Mouse (Mus musculus) kidney, postnatal 0 days (tissue): ENCODE measurements around the gene Ednra. TPM values are rescaled to one million over a fixed set of nuclear protein-coding genes. Genes with fewer than 3 reads are reported as not detected.

ENCODE experiments used
- ATAC-seq: fragments of 200-750 bp; cut with Nextera tagmentation; replicated peaks from 2 replicates; pipeline ENCODE4 v1.8.0; 2017; ENCODE audit warnings: low read depth, moderate number of reproducible peaks, moderate TSS enrichment, moderate library complexity; ENCODE audit not compliant: low FRiP score
- DNase-seq: peaks from one replicate; pipeline ENCODE4 v3.0.0-alpha.2; 2016; ENCODE audit warnings: low spot score
- H3K27ac ChIP-seq: fragments of 300-500 bp; sonication (generic); 2 replicates; pipeline ENCODE4 v1.5.1; 2014; ENCODE audit warnings: mild to moderate bottlenecking
- H3K27me3 ChIP-seq: fragments of 300-500 bp; sonication (generic); 2 replicates; pipeline ENCODE4 v1.6.1; 2014; ENCODE audit warnings: low read length, mixed read lengths; ENCODE audit not compliant: insufficient read depth
- H3K36me3 ChIP-seq: fragments of 300-500 bp; sonication (generic); 2 replicates; pipeline ENCODE4 v1.6.1; 2014; ENCODE audit warnings: low read length, mixed read lengths; ENCODE audit not compliant: insufficient read depth
- H3K4me1 ChIP-seq: fragments of 300-500 bp; sonication (generic); replicated peaks from 2 replicates; pipeline ENCODE4 v1.6.1; 2014; ENCODE audit warnings: antibody characterized with exemption, low read length, mixed read lengths; ENCODE audit not compliant: insufficient read depth
- H3K4me2 ChIP-seq: fragments of 300-500 bp; sonication (generic); 2 replicates; pipeline ENCODE4 v1.6.1; 2014; ENCODE audit warnings: mild to moderate bottlenecking, low read length, moderate library complexity, mixed read lengths
- H3K4me3 ChIP-seq: fragments of 300-500 bp; sonication (generic); replicated peaks from 2 replicates; pipeline ENCODE4 v1.5.1; 2014; ENCODE audit warnings: low read depth, low read length
- H3K9ac ChIP-seq: fragments of 300-500 bp; sonication (generic); 2 replicates; pipeline ENCODE4 v1.6.1; 2014; ENCODE audit warnings: low read depth, low read length
- H3K9me3 ChIP-seq: fragments of 300-500 bp; sonication (generic); replicated peaks from 2 replicates; pipeline ENCODE4 v1.6.1; 2016; ENCODE audit warnings: low read length, inconsistent platforms, mixed read lengths
- CTCF ChIP-seq: IDR thresholded peaks from 2 replicates; pipeline ENCODE4 v1.5.1; 2016; ENCODE audit warnings: antibody characterized with exemption, low read depth, mild to moderate bottlenecking, moderate library complexity
- WGBS: fragments of 180-500 bp; shearing (Covaris S2); extraction: QIAGEN DNeasy Blood & Tissue Kit; methylation state at CpG from one replicate; pipeline ENCODE4 v1.1.7; 2014; 5-methylcytosine and 5-hydroxymethylcytosine counted together
- polyA plus RNA-seq: library from polyadenylated mRNA; unstranded; fragments of >200 nt; fragmentation: Nextera tagmentation; extraction: Ambion mirVana; gene quantifications from 2 replicates; pipeline ENCODE4 v1.2.1, GENCODE M21; 2015

Ednra gene
- 24.1 and 24.5 TPM in 2 replicates for polyA plus RNA-seq

DNA sequence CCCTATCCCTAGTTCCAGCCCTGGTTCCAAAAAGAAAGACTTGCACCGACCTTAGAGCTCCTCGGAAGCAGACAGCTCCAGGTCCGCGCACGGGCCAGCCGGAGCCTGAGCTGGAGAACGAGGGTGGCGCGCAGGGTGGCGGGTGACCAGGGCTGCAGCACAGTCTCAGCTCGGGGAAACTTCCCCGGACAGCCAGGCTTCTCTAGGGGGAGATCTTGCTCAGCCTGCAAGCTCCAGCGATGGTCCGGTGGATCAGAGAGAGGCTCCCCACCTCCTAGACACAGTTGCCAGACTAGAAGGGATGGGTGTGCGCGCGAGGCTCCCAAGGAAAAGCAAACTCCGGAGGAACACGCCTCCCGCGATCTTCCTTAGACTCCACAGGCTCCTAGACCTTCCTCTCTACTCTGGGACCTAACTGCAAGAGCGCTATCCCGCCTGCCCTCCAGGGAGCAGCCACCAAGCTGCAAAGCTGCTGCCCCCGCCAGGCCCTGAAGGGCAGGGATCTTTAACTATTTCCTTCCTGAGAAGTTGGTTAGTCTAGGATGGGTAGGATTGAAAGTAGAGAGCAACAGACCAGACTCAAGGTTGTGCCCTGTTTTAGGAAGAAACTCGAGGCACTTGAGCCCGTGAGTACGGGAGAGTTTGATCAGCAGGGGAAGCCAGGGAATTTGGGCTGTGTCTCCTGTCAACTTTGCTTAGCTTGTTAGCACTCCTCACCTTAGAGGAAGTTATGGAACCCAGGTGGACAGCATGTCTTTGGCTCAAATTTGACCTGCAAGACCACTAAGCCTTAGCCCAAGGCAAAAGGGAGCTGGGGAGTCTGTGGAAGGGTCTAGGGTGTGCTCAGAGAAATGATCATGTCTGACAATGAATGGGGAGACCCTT lies at the start of gene Ednra:
Ednra (minus strand) TSS at position 419 of the 885 bp plus-strand sequence.
- ATAC-seq (peak; percentile 86), DNase-seq (peak; percentile 92)
- H3K4me1 ChIP-seq: peaks cover 7% of the 10 kb centered on the region; the same call in 1 of the 2 replicates
- 1% methylated on average over 27 of the region's 27 CpGs for WGBS
- H3K9ac ChIP-seq: peak within 1 kb of the TSS; percentile 79
- peak within 1 kb of the TSS; percentile 96 for H3K27ac ChIP-seq
- TF ChIP-seq CTCF: peak; percentile 59
- H3K27me3 ChIP-seq: no peaks in the 10 kb centered on the region
- H3K36me3 ChIP-seq: no peaks in the 10 kb centered on the region
- peak within 1 kb of the TSS; percentile 63 for H3K4me3 ChIP-seq
- peak within 1 kb of the TSS; percentile 74 for H3K4me2 ChIP-seq
- H3K9me3 ChIP-seq: no peaks in the 10 kb centered on the region

DNA sequence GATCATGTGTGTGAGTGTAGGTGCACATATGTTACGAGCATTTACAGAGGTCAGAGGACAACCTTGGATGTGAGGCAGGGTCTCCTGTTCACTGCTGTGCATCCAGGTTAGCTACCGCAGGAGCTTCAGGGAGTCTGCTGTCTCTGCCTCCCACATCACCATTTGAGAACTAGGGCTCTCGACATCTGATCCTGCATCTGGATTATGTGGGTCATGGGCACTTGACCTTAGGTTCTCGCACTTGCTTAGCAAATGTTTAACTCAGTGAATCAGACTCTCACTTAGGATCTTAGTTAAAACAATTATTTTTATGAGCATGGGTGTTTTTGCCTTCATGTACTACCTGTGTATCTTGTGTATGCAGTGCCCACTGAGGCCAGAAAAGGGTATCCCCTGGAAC lies 49.6 kb upstream of the Ednra start:
- no peaks in the 10 kb centered on the region for H3K9me3 ChIP-seq
- TF ChIP-seq CTCF: no peak
- no peaks in the 10 kb centered on the region for H3K36me3 ChIP-seq
- DNase-seq (peak; percentile 36), ATAC-seq (no peak)
- no peak overlapping the region for H3K4me2 ChIP-seq
- no peaks in the 10 kb centered on the region for H3K27me3 ChIP-seq
- H3K4me3 ChIP-seq: no peak overlapping the region
- no peak overlapping the region for H3K9ac ChIP-seq
- 45% methylated on average over 4 of the region's 4 CpGs for WGBS
- H3K4me1 ChIP-seq: no peaks in the 10 kb centered on the region; the same call in 1 of the 2 replicates
- no peak overlapping the region for H3K27ac ChIP-seq

DNA sequence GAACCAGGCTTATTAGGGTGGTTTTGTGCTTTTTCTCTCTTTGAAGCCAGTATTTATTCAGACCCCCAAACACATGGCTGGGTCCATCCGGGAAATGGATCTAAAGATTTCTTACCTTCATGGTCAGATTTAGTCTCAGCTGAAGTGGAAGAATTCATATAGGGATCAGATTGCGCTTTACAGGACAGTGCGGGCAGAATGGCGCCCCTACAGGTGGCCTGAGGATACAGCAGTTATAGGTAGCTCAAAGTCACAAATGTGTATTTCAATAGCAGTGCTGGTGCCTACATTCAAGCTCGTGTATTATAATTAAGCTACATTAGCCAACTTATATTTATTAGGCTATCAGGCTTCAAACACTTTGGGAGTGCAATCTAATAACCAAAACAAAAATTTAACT lies 49.0 kb upstream of the Ednra start:
- TF ChIP-seq CTCF: peak; percentile 62
- no peak overlapping the region for H3K4me2 ChIP-seq
- no peak overlapping the region for H3K4me3 ChIP-seq
- no peak overlapping the region for H3K9ac ChIP-seq
- H3K27me3 ChIP-seq: no peaks in the 10 kb centered on the region
- DNase-seq (no peak), ATAC-seq (no peak)
- no peaks in the 10 kb centered on the region for H3K36me3 ChIP-seq
- no peaks in the 10 kb centered on the region; the same call in 1 of the 2 replicates for H3K4me1 ChIP-seq
- WGBS: 75% methylated on average over 5 of the region's 5 CpGs
- no peaks in the 10 kb centered on the region for H3K9me3 ChIP-seq
- no peak overlapping the region for H3K27ac ChIP-seq

DNA sequence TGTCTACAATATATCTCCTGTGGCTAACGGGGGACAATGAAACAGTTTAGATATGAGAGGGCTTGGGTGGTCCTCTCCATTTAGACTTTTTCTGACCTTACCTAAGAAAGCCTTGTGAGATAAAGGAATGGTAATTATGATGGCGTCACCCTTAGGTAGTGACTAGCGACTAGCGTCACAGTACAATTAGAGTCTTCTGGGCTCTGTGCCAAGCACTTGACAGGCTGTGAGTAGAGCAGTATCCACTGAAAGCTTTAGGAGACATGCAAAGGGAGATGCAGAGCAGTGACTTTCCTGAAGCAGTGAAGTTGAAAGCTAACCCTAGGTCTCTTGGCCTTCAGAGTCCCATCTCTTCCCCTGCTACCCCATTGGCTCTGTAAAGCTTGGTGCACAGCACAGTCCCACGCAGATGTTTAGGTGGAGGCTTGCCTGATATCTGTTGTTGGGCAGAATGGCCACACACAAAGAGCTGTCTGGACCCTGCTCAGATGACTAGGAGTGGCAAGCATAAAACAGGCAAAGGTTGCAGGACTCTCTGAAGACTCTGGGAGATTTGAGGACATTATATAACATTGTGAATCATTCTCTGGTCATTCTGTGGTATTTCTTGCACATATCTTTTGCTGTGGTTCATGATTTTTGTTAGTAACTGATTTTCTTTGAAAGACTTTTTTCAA lies 48.1 kb upstream of the Ednra start:
- no peak overlapping the region for H3K9ac ChIP-seq
- WGBS: 48% methylated on average over 5 of the region's 5 CpGs
- ATAC-seq (no peak), DNase-seq (peak; percentile 40)
- H3K36me3 ChIP-seq: no peaks in the 10 kb centered on the region
- TF ChIP-seq CTCF: no peak
- no peak overlapping the region for H3K4me2 ChIP-seq
- H3K27ac ChIP-seq: no peak overlapping the region
- H3K27me3 ChIP-seq: no peaks in the 10 kb centered on the region
- no peaks in the 10 kb centered on the region for H3K9me3 ChIP-seq
- no peaks in the 10 kb centered on the region; the same call in 1 of the 2 replicates for H3K4me1 ChIP-seq
- no peak overlapping the region for H3K4me3 ChIP-seq

DNA sequence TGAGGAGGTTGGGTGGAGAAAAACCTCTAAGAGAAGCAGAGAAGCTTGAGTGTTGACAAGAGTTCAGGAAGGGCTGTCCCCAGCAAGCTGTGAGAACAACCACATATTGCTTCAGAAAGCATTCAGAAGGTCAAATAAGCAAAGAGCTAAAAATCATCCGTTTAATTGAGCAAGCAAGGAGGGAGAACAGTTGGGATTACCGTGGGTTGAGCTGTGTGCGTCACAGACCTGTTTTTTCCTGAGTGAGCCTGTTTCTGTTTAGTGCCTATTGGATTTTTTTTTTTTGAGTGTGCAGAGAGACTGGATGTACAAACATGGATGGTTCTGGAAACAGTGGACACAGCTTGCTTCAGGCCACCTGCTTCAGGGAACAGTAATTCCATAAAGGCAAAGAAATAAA lies 46.7 kb upstream of the Ednra start:
- WGBS: 57% methylated on average over 3 of the region's 3 CpGs

DNA sequence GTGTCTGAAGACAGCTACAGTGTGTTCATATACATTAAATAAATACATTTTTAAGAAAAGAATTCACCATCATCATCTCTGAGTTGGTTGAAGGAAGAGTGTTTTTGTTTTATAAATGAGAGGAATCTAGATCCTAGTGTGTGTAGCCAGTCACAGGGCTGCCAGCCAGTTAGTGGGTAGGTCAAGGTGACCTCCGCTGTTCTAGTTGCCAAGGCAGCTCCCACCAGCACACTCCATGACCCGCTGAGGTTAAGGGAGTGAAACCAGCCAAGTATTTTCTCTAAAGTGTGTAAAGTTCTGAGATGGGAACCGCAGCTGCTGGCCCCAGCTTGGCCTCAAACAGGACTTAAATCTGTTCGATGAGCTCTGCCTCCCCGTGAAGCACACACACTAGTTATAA lies 44.7 kb upstream of the Ednra start:
- no peaks in the 10 kb centered on the region for H3K4me1 ChIP-seq
- no peak for ATAC-seq
- 70% methylated on average over 5 of the region's 5 CpGs for WGBS

More for the DNA sequence above, 46.7 kb upstream of the Ednra start:
- no peak for ATAC-seq
- H3K36me3 ChIP-seq: no peaks in the 10 kb centered on the region
- no peak overlapping the region for H3K27ac ChIP-seq
- H3K4me3 ChIP-seq: no peak overlapping the region
- no peak overlapping the region for H3K4me2 ChIP-seq
- no peaks in the 10 kb centered on the region for H3K9me3 ChIP-seq
- H3K4me1 ChIP-seq: no peaks in the 10 kb centered on the region; the same call in 1 of the 2 replicates
- DNase-seq: no peak
- no peak for TF ChIP-seq CTCF
- H3K9ac ChIP-seq: no peak overlapping the region
- H3K27me3 ChIP-seq: no peaks in the 10 kb centered on the region

More for the DNA sequence above, 44.7 kb upstream of the Ednra start:
- Histone ChIP-seq H3K9me3 (no peaks in the 10 kb centered on the region), H3K36me3 (no peaks in the 10 kb centered on the region), H3K4me2 (no peak overlapping the region), H3K9ac (no peak overlapping the region), H3K27me3 (no peaks in the 10 kb centered on the region), H3K27ac (no peak overlapping the region), H3K4me3 (no peak overlapping the region)
- no peak for TF ChIP-seq CTCF
- no peak for DNase-seq
